Mouse (Mus musculus) brain, embryonic 14.5 days (tissue): ENCODE measurements around the gene Sfxn1.

Source experiments
- CTCF ChIP-seq: fragments of 200-500 bp; IDR thresholded peaks from 2 replicates; pipeline ENCODE4 v1.5.1; 2012; ENCODE audit warnings: inconsistent platforms, mild to moderate bottlenecking, moderate library complexity, borderline replicate concordance; ENCODE audit not compliant: insufficient read depth, insufficient read length; ENCODE audit errors: extremely low read depth
- POLR2A ChIP-seq: fragments of 200-500 bp; IDR thresholded peaks from 2 replicates; pipeline ENCODE4 v1.6.1; 2012; ENCODE audit warnings: mild to moderate bottlenecking, inconsistent platforms, borderline replicate concordance; ENCODE audit not compliant: poor library complexity, insufficient read depth, insufficient read length, severe bottlenecking; ENCODE audit errors: extremely low read depth

GRCm38 (mm10) chr13:54067617-54068166 is 4.0 kb upstream of the Sfxn1 start:
- TF ChIP-seq POLR2A (no peak), CTCF (no peak)
